Mouse (Mus musculus) midbrain, embryonic 13.5 days (tissue): Measurements from ENCODE around the gene Bak1. TPM values are rescaled to one million over a fixed set of nuclear protein-coding genes. Genes with fewer than 3 reads are reported as not detected.

Experiments
- ATAC-seq: fragments of 200-750 bp; cut with Nextera tagmentation; 2 replicates; pipeline ENCODE4 v1.8.0; 2017; ENCODE audit warnings: mild to moderate bottlenecking, moderate TSS enrichment, moderate library complexity
- H3K27ac ChIP-seq: fragments of 300-500 bp; sonication (generic); 2 replicates; pipeline ENCODE4 v1.5.1; 2015; ENCODE audit warnings: inconsistent platforms, mild to moderate bottlenecking, moderate library complexity
- H3K27me3 ChIP-seq: fragments of 300-500 bp; sonication (generic); 2 replicates; pipeline ENCODE4 v1.6.1; 2015; ENCODE audit warnings: mild to moderate bottlenecking, inconsistent platforms
- H3K36me3 ChIP-seq: fragments of 300-500 bp; sonication (generic); 2 replicates; pipeline ENCODE4 v1.6.1; 2015; ENCODE audit warnings: mild to moderate bottlenecking, inconsistent platforms
- H3K4me1 ChIP-seq: fragments of 300-500 bp; sonication (generic); replicated peaks from 2 replicates; pipeline ENCODE4 v1.6.1; 2015; ENCODE audit warnings: inconsistent platforms
- H3K4me2 ChIP-seq: fragments of 300-500 bp; sonication (generic); replicated peaks from 2 replicates; pipeline ENCODE4 v1.6.1; 2015; ENCODE audit warnings: moderate library complexity, mild to moderate bottlenecking, inconsistent platforms
- H3K4me3 ChIP-seq: fragments of 300-500 bp; sonication (generic); replicated peaks from 2 replicates; pipeline ENCODE4 v1.5.1; 2015; ENCODE audit warnings: mild to moderate bottlenecking, inconsistent platforms
- H3K9ac ChIP-seq: fragments of 300-500 bp; sonication (generic); replicated peaks from 2 replicates; pipeline ENCODE4 v1.6.1; 2015; ENCODE audit warnings: mild to moderate bottlenecking, inconsistent platforms
- H3K9me3 ChIP-seq: fragments of 300-500 bp; sonication (generic); 2 replicates; pipeline ENCODE4 v1.6.1; 2016; ENCODE audit warnings: mild to moderate bottlenecking, inconsistent platforms
- WGBS: fragments of 180-500 bp; shearing (Covaris S2); methylation state at CpG from one replicate; pipeline ENCODE4 v1.1.7; 2015; 5-methylcytosine and 5-hydroxymethylcytosine counted together
- polyA plus RNA-seq: library from polyadenylated mRNA; unstranded; fragments of >200 nt; fragmentation: Nextera tagmentation; extraction: Ambion mirVana; gene quantifications from 2 replicates; pipeline ENCODE4 v1.2.1, GENCODE M21; 2015

The Bak1 gene
- polyA plus RNA-seq = 2.4 and 3.1 TPM in 2 replicates

DNA sequence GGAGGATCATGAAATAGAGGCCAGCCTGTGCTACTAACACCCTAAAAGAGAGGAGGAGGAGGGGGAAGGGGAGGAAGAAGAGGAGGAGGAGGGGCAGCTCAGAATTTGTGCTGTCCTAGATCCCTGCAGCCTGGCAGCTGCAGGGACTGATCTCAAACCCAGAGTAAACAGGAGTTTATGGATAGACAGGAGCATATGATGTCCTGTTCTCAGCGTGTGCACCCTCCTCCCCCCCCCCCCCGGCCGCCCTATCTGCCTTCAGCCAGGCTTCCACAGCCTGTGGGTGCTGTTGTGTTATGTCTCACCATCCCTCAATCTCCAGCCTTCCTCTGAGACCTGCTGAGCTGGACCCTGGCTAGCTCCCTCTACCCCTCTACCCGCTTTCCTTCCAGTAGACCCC is at the start of gene Bak1:
Gene Bak1 (minus strand): TSS at position 101 of the 400 bp plus-strand sequence.
- 63% methylated on average over 3 of the region's 4 CpGs for WGBS
- peak; percentile 34 for ATAC-seq

DNA sequence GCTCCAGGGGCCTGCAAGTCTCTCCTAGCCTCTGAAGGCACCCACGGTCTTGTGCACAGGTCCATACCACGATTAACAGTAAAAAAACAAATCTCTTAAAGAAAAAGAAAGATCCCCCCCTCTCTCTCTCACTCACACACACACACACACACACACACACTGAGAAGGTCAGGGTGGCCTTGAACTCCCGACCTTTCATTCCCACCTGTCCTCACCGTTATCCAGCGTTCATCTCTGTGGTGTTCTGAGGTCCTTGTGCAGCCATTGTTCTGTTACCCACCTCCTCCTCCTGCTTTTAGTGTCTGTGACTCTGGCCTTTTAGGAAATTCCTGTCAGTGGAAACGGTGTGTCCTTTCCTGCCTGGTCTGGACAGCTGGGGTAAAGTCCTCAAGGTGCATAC is 49.7 kb upstream of the Bak1 start:
- Histone ChIP-seq H3K9me3 (no peaks in the 10 kb centered on the region), H3K4me1 (peaks cover 4% of the 10 kb centered on the region; the same call in 1 of the 2 replicates), H3K27ac (no peak overlapping the region), H3K4me3 (no peak overlapping the region), H3K36me3 (no peaks in the 10 kb centered on the region), H3K9ac (no peak overlapping the region), H3K27me3 (no peaks in the 10 kb centered on the region), H3K4me2 (no peak overlapping the region)
- WGBS = 89% methylated on average over 6 of the region's 6 CpGs
- no peak for ATAC-seq

More for the DNA sequence above, at the start of gene Bak1:
- no peaks in the 10 kb centered on the region for H3K27me3 ChIP-seq
- H3K4me1 ChIP-seq = peaks cover 19% of the 10 kb centered on the region
- H3K4me2 ChIP-seq = peak within 1 kb of the TSS; percentile 84
- peak within 1 kb of the TSS; percentile 71 for H3K4me3 ChIP-seq
- H3K27ac ChIP-seq = peak within 1 kb of the TSS; percentile 79
- peaks cover 19% of the 10 kb centered on the region for H3K36me3 ChIP-seq
- no peaks in the 10 kb centered on the region for H3K9me3 ChIP-seq
- peak within 1 kb of the TSS; percentile 97 for H3K9ac ChIP-seq

DNA sequence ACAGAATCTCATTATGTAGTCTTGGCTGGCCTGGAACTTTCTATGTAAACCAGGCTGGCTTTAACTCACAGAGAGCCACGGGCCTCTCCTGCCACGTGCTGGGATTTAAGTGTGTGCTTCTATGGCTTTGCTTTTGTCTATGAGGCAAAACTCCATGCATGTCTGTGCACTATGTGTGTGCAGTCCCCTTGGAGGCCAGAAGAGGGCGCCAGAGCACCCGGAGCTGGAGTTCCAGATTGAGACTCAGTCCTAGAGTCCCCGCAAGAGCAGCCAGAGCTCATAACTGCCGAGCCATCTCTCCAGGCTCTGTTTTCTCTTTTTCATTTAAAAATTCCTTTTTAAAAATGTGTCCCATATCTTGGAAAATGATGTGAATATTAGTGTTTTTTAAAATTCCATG is 49.1 kb upstream of the Bak1 start:
- H3K9ac ChIP-seq = no peak overlapping the region
- WGBS = 79% methylated on average over 6 of the region's 6 CpGs
- H3K36me3 ChIP-seq = no peaks in the 10 kb centered on the region
- H3K4me1 ChIP-seq = peaks cover 4% of the 10 kb centered on the region; the same call in 1 of the 2 replicates
- no peak overlapping the region for H3K4me2 ChIP-seq
- no peaks in the 10 kb centered on the region for H3K27me3 ChIP-seq
- no peak overlapping the region for H3K4me3 ChIP-seq
- ATAC-seq = no peak
- H3K27ac ChIP-seq = no peak overlapping the region
- H3K9me3 ChIP-seq = no peaks in the 10 kb centered on the region

DNA sequence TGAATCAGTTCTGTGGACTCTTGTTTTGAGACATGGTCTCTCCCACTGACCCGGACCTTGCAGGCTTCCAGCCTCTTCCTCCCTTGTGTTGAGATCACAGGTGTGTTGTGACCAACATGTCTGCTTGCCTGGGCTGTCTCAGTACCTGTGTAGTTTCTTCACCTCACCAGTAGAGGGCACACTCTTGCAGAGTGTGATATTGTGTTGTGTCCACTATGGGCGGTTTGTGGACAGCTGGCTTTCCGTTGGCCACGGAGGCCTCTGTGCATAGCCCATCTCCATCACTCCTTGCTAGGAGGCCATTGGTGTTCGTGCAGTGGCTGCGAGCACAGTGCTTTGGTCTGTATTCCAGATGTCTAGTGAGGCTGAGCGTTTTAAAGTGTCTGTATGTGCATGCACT is 48.3 kb upstream of the Bak1 start:
- Histone ChIP-seq H3K4me2 (no peak overlapping the region), H3K36me3 (no peaks in the 10 kb centered on the region), H3K4me1 (peaks cover 4% of the 10 kb centered on the region; the same call in 1 of the 2 replicates), H3K9me3 (no peaks in the 10 kb centered on the region), H3K27me3 (no peaks in the 10 kb centered on the region), H3K27ac (no peak overlapping the region), H3K9ac (no peak overlapping the region), H3K4me3 (no peak overlapping the region)
- whole genome bisulfite sequencing = 96% methylated on average over 7 of the region's 7 CpGs
- ATAC-seq = no peak

DNA sequence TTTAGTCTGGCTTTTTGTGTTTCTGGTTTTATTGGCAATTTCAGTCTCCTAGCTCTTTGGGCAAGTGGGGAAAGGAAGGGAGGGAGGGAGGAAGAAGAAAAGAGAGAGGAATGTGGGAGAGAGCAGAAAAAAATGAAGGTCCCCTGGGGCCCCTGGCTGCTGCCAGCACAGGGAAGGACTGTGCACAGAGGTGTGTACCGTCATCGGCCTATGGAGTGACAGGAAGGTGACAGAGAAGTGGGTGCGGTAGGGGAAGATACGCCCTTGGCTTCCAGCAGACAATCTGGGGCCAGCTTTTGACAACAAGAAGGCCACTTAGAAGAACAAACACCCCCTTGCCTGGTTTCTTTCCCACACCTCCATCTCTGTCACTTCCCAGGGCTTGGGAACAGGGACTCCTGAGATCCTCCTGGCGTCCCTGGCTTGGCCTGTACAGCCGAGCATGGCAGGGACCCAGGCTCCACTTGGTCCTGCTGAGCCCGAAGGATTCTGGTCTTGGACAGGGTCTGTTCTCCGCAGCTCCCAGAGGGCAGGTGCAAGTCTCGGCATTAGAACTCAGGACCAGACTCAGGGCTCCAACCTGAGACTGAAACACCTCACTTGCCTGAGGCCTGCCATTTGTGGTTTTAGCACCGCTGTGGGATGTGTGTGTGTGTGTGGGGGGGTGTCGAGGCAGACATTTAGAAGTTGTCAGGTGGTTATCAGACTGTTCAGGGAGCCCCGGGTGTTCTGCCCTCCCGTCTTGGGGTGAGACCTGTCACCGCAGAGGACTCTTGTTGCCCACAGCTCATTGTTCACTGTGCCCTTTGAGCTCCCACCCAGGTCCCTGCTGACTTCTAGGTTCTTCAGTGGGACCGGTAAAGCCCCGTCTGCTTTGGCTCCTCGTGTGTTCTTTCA is 46.3 kb upstream of the Bak1 start:
- Histone ChIP-seq H3K9ac (no peak overlapping the region), H3K4me1 (peaks cover 6% of the 10 kb centered on the region), H3K36me3 (no peaks in the 10 kb centered on the region), H3K4me2 (no peak overlapping the region), H3K27me3 (no peaks in the 10 kb centered on the region), H3K9me3 (no peaks in the 10 kb centered on the region), H3K4me3 (no peak overlapping the region), H3K27ac (no peak overlapping the region)
- ATAC-seq = no peak
- 86% methylated on average over 17 of the region's 17 CpGs for WGBS

DNA sequence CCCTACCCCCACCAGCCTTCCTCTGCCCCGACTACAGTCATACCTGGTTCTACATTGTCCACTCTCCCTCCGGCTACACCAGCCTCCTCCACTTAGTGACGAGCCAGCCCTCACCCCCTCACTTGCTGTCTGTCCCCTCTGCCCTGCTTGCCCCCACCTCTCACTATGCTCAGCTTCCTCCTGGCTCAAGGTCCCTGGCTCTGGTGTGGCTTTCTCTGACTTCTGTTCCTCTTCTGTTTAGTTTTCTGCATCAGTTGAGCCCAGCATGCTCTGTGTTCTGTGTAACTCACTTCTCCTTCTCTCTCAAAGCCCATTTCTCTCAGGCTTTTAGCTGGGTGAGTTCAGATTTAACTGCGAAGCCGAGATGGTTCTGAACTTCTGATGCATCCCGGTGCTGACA is 45.4 kb upstream of the Bak1 start:
- H3K4me1 ChIP-seq = peaks cover 15% of the 10 kb centered on the region
- no peak overlapping the region for H3K27ac ChIP-seq
- H3K9me3 ChIP-seq = no peaks in the 10 kb centered on the region
- no peak overlapping the region for H3K9ac ChIP-seq
- H3K4me3 ChIP-seq = no peak overlapping the region
- no peaks in the 10 kb centered on the region for H3K27me3 ChIP-seq
- no peak overlapping the region for H3K4me2 ChIP-seq
- WGBS = 65% methylated on average over 6 of the region's 6 CpGs
- H3K36me3 ChIP-seq = no peaks in the 10 kb centered on the region
- ATAC-seq = no peak

DNA sequence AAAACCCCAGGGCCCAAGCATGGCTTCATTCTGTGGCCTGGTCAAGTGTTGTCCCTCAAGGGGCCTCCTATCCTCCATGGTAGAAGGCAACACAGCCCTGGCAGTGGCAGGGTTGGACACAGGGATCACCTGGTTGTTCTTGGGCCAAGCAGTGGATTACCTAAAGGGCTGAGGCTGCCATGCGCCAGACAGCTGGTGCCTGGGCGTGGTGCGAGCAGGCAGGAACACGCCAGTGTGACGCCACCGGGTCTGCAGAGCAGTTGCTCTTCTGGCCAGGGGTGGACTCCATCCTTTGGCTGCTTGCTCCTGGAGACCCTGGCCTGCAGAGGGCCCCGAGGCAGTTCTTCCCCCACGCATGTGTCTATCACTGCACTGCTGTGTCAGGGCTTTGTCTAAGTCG is 45.0 kb upstream of the Bak1 start:
- ATAC-seq = no peak
- 70% methylated on average over 9 of the region's 9 CpGs for WGBS
- Histone ChIP-seq H3K4me2 (no peak overlapping the region), H3K27ac (no peak overlapping the region), H3K9me3 (no peaks in the 10 kb centered on the region), H3K4me1 (peaks cover 17% of the 10 kb centered on the region), H3K4me3 (no peak overlapping the region), H3K9ac (no peak overlapping the region), H3K36me3 (no peaks in the 10 kb centered on the region), H3K27me3 (no peaks in the 10 kb centered on the region)

DNA sequence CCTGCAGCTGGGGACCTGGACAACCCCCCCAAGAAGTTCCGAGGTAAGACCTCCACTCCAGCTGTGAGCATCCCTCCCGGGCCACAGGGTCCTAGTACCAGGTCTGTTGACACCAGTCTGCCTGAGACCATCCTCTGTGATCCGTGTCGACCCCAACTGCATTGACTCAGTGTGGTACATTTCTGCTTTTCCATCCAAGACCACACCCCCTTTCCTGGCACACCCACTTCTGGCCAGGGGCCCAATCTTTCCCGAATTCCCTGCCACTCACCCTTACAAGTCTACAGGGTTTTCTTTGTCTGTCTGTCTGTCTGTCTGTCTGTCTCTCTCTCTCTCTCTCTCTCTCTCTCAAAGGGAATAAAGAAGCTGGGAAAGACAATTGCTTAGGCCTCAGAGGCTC is 44.3 kb upstream of the Bak1 start:
- ATAC-seq = no peak
- H3K4me3 ChIP-seq = no peak overlapping the region
- peaks cover 17% of the 10 kb centered on the region for H3K4me1 ChIP-seq
- 87% methylated on average over 5 of the region's 5 CpGs for WGBS
- no peak overlapping the region for H3K4me2 ChIP-seq
- no peaks in the 10 kb centered on the region for H3K36me3 ChIP-seq
- H3K27ac ChIP-seq = no peak overlapping the region
- no peaks in the 10 kb centered on the region for H3K27me3 ChIP-seq
- no peak overlapping the region for H3K9ac ChIP-seq
- no peaks in the 10 kb centered on the region for H3K9me3 ChIP-seq

DNA sequence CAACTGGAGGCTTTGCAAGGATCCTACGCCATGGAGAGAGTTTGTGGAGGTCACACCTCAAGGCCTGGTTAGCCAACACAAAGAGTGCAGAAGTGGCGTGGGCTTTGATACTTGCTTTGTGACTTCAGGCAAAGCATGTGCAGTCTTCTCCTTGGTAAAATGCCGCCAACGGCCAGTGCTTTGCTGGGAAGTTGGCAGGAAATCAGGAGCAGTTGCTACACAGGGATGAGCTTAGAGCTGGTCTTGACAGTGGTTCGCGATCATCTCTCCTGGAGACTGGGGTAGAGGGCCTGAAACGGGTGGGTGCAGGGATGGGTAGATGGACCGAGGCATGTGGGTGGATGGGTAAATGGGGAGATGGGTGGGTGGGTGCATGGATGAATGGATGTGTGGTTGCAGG is 43.6 kb upstream of the Bak1 start:
- no peak overlapping the region for H3K4me2 ChIP-seq
- no peak for ATAC-seq
- no peak overlapping the region for H3K27ac ChIP-seq
- H3K9ac ChIP-seq = no peak overlapping the region
- H3K27me3 ChIP-seq = no peaks in the 10 kb centered on the region
- peaks cover 17% of the 10 kb centered on the region for H3K4me1 ChIP-seq
- WGBS = 95% methylated on average over 8 of the region's 8 CpGs
- H3K4me3 ChIP-seq = no peak overlapping the region
- H3K9me3 ChIP-seq = no peaks in the 10 kb centered on the region
- no peaks in the 10 kb centered on the region for H3K36me3 ChIP-seq

DNA sequence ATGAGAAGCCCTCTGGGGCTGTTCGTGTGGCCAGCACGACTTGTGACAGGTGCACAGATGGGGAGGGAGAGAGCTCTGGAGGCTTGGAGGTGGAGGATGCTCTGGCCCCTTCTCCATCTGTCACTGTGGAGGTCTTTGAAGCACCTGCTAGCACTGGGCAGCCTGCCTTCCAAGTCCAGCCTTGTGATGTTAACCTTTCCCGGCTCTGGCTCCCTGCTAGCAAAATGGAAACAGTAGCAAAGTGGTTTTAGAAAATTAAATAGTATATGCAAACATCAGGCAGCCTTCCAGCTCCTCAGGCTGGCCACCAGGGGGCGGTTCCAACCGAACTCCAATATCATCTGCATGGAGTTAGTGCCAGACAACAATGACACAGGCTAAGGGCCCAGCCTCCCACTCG is 42.8 kb upstream of the Bak1 start:
- no peak for ATAC-seq
- H3K4me3 ChIP-seq = no peak overlapping the region
- H3K9ac ChIP-seq = no peak overlapping the region
- 55% methylated on average over 6 of the region's 6 CpGs for WGBS
- no peaks in the 10 kb centered on the region for H3K36me3 ChIP-seq
- no peak overlapping the region for H3K27ac ChIP-seq
- H3K9me3 ChIP-seq = no peaks in the 10 kb centered on the region
- no peak overlapping the region for H3K4me2 ChIP-seq
- peaks cover 17% of the 10 kb centered on the region for H3K4me1 ChIP-seq
- no peaks in the 10 kb centered on the region for H3K27me3 ChIP-seq

DNA sequence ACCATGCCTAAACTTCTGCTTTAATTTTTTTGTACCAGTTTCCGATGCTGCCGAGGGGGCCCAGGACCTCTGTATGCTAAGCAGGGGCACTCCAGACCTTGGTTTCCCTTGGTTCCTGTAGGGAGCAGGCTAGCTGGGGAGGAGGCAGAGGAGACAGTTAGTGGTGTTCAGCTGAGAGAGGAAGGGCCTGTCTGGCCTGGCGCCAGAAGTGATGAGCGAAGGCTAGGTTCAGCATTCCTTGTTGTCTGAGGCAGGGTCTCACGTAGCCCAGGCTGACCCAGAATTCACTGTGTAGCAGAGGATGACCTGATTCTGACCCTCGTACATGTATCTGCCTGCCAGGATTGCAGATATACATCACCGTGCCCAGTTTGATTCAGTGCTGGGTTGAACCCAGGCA is 42.1 kb upstream of the Bak1 start:
- ATAC-seq = no peak
- H3K27me3 ChIP-seq = no peaks in the 10 kb centered on the region
- H3K4me3 ChIP-seq = no peak overlapping the region
- H3K36me3 ChIP-seq = no peaks in the 10 kb centered on the region
- 95% methylated on average over 7 of the region's 7 CpGs for WGBS
- peaks cover 17% of the 10 kb centered on the region for H3K4me1 ChIP-seq
- no peak overlapping the region for H3K27ac ChIP-seq
- H3K9me3 ChIP-seq = no peaks in the 10 kb centered on the region
- H3K9ac ChIP-seq = no peak overlapping the region
- no peak overlapping the region for H3K4me2 ChIP-seq

DNA sequence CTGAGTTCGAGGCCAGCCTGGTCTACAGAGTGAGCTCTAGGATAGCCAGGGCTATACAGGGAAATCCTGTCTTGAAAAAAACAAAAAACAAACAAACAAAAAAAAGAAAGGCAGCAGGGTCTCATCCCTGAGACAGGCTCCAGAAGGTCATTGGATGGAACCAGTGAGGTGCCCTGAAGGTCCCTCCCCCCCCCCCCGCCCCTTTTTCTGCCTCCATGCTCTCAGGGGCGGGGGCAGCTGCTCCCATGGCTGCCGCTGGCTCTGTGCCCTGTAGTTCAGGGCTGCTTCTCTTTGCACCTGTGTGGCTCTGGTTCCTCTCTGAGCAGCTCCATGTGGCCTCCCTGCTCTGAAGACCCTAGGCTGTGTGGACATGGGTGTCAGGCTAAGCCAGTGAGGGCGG is 40.3 kb upstream of the Bak1 start:
- H3K4me2 ChIP-seq = no peak overlapping the region
- peak; percentile 34; the same call in 1 of the 2 replicates for ATAC-seq
- H3K4me1 ChIP-seq = peaks cover 16% of the 10 kb centered on the region
- peak overlapping the region; percentile 41; the same call in 1 of the 2 replicates for H3K27ac ChIP-seq
- no peak overlapping the region for H3K4me3 ChIP-seq
- H3K36me3 ChIP-seq = no peaks in the 10 kb centered on the region
- H3K9ac ChIP-seq = no peak overlapping the region
- WGBS = 70% methylated on average over 5 of the region's 5 CpGs
- H3K27me3 ChIP-seq = no peaks in the 10 kb centered on the region
- no peaks in the 10 kb centered on the region for H3K9me3 ChIP-seq
